ENCODE assay signal across 23 mouse cellular contexts in genomic region chr5:8244696-8245095, GRCm38 (mm10).
"Had no signal": no experiment of that assay in that cellular context is flagged by ENCODE, and none has a peak within 500 bp of the region (broad histone marks: within the 10 kb centered on the region; RNA-seq: fewer than 3 reads in every experiment).

No protein-coding gene starts in this region.

- H3K4me2 ChIP-seq: heart, embryonic 12.5 days; hindbrain, embryonic 12.5 days; hindbrain, embryonic 14.5 days; intestine, embryonic 15.5 days; limb, embryonic 13.5 days; limb, embryonic 15.5 days; liver, embryonic 13.5 days; liver, embryonic 15.5 days had no signal

- H3K9me3 ChIP-seq: heart, embryonic 10.5 days; heart, embryonic 12.5 days; hindbrain, embryonic 10.5 days; hindbrain, embryonic 12.5 days; intestine, embryonic 15.5 days; limb, embryonic 13.5 days; limb, embryonic 15.5 days; liver, embryonic 13.5 days; liver, embryonic 15.5 days had no signal

- H3K36me3 ChIP-seq: heart, embryonic 10.5 days; heart, embryonic 12.5 days; hindbrain, embryonic 10.5 days; hindbrain, embryonic 12.5 days; intestine, embryonic 15.5 days; limb, embryonic 13.5 days; limb, embryonic 15.5 days; liver, embryonic 13.5 days; liver, embryonic 15.5 days had no signal

- H3K27me3 ChIP-seq: heart, embryonic 12.5 days; hindbrain, embryonic 12.5 days; intestine, embryonic 15.5 days; limb, embryonic 13.5 days; limb, embryonic 15.5 days; liver, embryonic 13.5 days; liver, embryonic 15.5 days had no signal

- H3K9ac ChIP-seq: heart, embryonic 12.5 days; hindbrain, embryonic 12.5 days; hindbrain, embryonic 14.5 days; intestine, embryonic 15.5 days; limb, embryonic 13.5 days; limb, embryonic 15.5 days; liver, embryonic 13.5 days; liver, embryonic 15.5 days had no signal

- H3K4me1 ChIP-seq: heart, embryonic 10.5 days; heart, embryonic 12.5 days; hindbrain, embryonic 12.5 days; intestine, embryonic 15.5 days; limb, embryonic 13.5 days; limb, embryonic 15.5 days; liver, embryonic 13.5 days; liver, embryonic 15.5 days had no signal

- DNase-seq: gastrocnemius, adult 2 months; gastrocnemius, postnatal 10 days; gastrocnemius, postnatal 25 days; heart, postnatal 10 days; heart, postnatal 4 days; kidney, adult 18-20 months; kidney, adult 8-10 months; kidney, postnatal 10 days; kidney, postnatal 25 days; kidney, postnatal 4 days; left cerebral cortex, postnatal 4 days; liver, embryonic 13.5 days had no signal

- H3K27ac ChIP-seq: gastrocnemius, adult 2 months; heart, embryonic 10.5 days; hindbrain, embryonic 10.5 days; hindbrain, embryonic 12.5 days; hindbrain, embryonic 14.5 days; intestine, embryonic 15.5 days; layer of hippocampus, adult 2 months; left cerebral cortex, adult 2 months; limb, embryonic 13.5 days; limb, embryonic 15.5 days; liver, embryonic 13.5 days; liver, embryonic 15.5 days had no signal

- H3K4me3 ChIP-seq: gastrocnemius, adult 2 months; heart, embryonic 10.5 days; heart, embryonic 12.5 days; hindbrain, embryonic 10.5 days; hindbrain, embryonic 12.5 days; intestine, embryonic 15.5 days; layer of hippocampus, adult 2 months; left cerebral cortex, adult 2 months; limb, embryonic 13.5 days; limb, embryonic 15.5 days; liver, embryonic 13.5 days; liver, embryonic 15.5 days had no signal
